Mouse (Mus musculus): ENCODE results near the gene Ndufa12. TPM values are rescaled to one million over a fixed set of nuclear protein-coding genes. Genes with fewer than 3 reads are reported as not detected.

The Ndufa12 gene
- total RNA-seq, 1 experiment = 184 TPM

DNA sequence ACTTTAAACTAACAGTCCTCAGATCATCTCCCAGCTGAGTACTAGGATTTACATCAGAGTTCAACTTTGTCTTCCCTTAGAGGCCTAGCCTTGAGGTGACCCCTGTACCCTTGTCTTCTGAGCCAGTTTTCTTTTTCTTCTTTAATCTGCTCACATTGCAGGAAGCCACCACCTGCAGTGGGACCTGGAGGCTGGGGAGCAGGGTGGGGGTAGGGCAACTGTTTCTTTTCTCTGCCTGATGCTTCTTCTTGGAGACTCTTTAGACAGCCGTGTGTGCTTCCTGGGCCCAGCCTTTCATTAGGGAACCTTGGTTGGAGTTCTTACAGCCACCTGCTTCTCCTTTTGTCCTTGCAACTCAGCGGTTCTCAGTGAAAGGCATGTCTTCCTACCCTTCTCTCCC is 42.8 kb downstream of the Ndufa12 start:
- Histone ChIP-seq H3K9ac (ENCODE audit: insufficient read depth, low read depth, low read length, poor library complexity, severe bottlenecking) (no peak overlapping the region), H3K9me3 (ENCODE audit: control insufficient read depth, insufficient read depth, low read depth, low read length) (no peaks in the 10 kb centered on the region), H3K36me3 (ENCODE audit: control insufficient read depth, insufficient read depth, low read length, poor library complexity, severe bottlenecking) (no peaks in the 10 kb centered on the region), H3K4me3 (ENCODE audit: insufficient read depth in 1 of 2, low read depth in 1 of 2, low read length in 2 of 2, poor library complexity in 1 of 2, severe bottlenecking in 1 of 2) (no peak overlapping the region), H3K4me1 (ENCODE audit: control insufficient read depth in 2 of 2, insufficient read depth in 2 of 2, low read length in 2 of 2, poor library complexity in 1 of 2) (no peaks in the 10 kb centered on the region), H3K27ac (ENCODE audit: insufficient read depth, low read depth, low read length, poor library complexity, severe bottlenecking) (no peak overlapping the region)
- no peak for DNase-seq (ENCODE audit: low read depth, low spot score)
- in situ Hi-C loops (cut with MboI; ENCODE audit: low sequenced_read_pairs in 2 of 2, unreplicated experiment in 2 of 2) = no loop called here
- no peak for TF ChIP-seq HCFC1 (IDR thresholded peaks at IDR 0.05; ENCODE audit: borderline replicate concordance, insufficient read depth, low read length)
- TF ChIP-seq ZC3H11A (IDR thresholded peaks at IDR 0.05; ENCODE audit: borderline replicate concordance, low read depth, low read length) = no peak
- no peak for TF ChIP-seq ZNF384 (IDR thresholded peaks at IDR 0.05; ENCODE audit: low read depth, low read length)
- no peak for TF ChIP-seq MAFK (IDR thresholded peaks at IDR 0.05; ENCODE audit: insufficient read depth, low read depth, low read length)

DNA sequence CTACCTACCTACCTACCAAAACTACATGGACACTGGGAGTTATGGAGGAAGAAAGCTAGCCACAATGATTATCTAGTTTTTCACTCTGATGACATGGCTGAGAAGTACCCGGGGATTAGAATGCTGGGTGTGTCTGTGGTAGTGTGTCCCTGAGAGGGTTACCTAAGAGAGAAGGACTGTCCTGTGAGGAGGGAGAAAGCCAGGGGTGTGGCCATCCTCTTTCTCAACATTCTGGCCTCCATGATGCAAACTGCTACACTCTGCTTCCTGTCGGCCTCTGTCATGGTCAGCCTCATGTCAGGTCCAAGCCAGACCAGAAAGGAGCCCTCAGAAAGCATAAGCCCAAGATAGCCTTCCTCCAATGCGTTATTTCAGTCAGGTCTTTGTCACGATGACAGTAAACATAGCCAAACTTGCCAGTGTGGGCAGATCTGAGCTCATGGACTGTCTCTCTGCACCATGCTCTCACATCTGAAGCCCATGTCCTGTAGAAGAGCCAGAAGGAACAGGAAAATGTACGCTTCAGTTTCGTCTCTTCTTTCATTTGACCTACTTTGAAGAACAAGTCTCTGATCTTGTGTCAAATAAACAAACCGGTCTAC is 49.3 kb downstream of the Ndufa12 start:
- no peak for DNase-seq (ENCODE audit: low read depth, low spot score)
- Histone ChIP-seq H3K4me3 (ENCODE audit: insufficient read depth in 1 of 2, low read depth in 1 of 2, low read length in 2 of 2, poor library complexity in 1 of 2, severe bottlenecking in 1 of 2) (no peak overlapping the region), H3K36me3 (ENCODE audit: control insufficient read depth, insufficient read depth, low read length, poor library complexity, severe bottlenecking) (no peaks in the 10 kb centered on the region), H3K27ac (ENCODE audit: insufficient read depth, low read depth, low read length, poor library complexity, severe bottlenecking) (no peak overlapping the region), H3K9me3 (ENCODE audit: control insufficient read depth, insufficient read depth, low read depth, low read length) (no peaks in the 10 kb centered on the region), H3K4me1 (ENCODE audit: control insufficient read depth in 2 of 2, insufficient read depth in 2 of 2, low read length in 2 of 2, poor library complexity in 1 of 2) (no peaks in the 10 kb centered on the region), H3K9ac (ENCODE audit: insufficient read depth, low read depth, low read length, poor library complexity, severe bottlenecking) (no peak overlapping the region)
- in situ Hi-C loops (cut with MboI; ENCODE audit: low sequenced_read_pairs in 2 of 2, unreplicated experiment in 2 of 2) = no loop called here
- TF ChIP-seq HCFC1 (IDR thresholded peaks at IDR 0.05; ENCODE audit: borderline replicate concordance, insufficient read depth, low read length) (no peak), ZNF384 (IDR thresholded peaks at IDR 0.05; ENCODE audit: low read depth, low read length) (no peak), ZC3H11A (IDR thresholded peaks at IDR 0.05; ENCODE audit: borderline replicate concordance, low read depth, low read length) (no peak), CHD2 (IDR thresholded peaks at IDR 0.05; ENCODE audit: low read depth, low read length) (no peak), MAFK (IDR thresholded peaks at IDR 0.05; ENCODE audit: insufficient read depth, low read depth, low read length) (no peak)

DNA sequence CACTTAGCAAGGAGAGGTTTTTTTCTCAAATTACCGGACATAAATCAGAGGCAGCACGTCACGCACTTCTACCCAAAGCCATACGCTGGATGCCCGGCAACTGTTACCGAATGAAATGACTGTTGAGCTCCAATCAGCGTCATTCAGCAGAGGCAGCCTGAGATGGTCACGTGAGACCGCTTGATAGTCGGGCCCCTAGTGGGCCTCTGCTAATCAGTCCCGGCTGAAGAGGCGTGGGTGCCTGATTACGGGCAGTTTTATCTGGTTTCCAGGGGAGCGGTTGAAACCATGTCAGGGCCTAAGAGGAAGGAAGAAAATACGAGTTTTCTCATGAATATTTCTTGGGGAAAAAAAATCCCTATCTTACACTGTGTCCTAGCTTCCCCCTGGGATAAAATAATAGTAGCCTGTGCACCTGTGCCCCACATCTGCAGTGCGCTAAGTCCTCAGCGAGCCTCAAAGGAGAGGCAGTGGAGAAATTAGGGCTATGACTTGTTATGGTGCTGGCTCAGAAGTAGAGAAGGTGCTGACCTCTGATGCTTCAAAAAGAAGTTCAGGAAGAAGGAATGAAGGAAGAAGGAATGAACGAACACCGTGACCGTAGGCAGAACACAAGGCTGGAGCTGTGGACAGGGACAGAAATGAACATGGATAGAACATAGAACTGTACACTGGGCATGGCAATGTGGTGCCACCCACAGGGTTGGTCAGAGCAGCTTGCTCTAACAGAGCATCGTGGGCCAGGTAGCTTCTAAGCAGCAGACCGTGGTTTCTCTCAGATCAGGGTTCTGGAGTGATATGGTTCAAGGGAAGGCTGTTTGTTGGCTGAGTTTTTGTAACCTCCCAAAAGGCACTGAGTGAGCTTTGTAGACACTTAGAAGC is 51.3 kb downstream of the Ndufa12 start:
- H3K36me3 ChIP-seq (ENCODE audit: control insufficient read depth, insufficient read depth, low read length, poor library complexity, severe bottlenecking) = no peaks in the 10 kb centered on the region
- H3K4me3 ChIP-seq (ENCODE audit: insufficient read depth in 1 of 2, low read depth in 1 of 2, low read length in 2 of 2, poor library complexity in 1 of 2, severe bottlenecking in 1 of 2) = no peak overlapping the region
- H3K27ac ChIP-seq (ENCODE audit: insufficient read depth, low read depth, low read length, poor library complexity, severe bottlenecking) = no peak overlapping the region
- H3K9me3 ChIP-seq (ENCODE audit: control insufficient read depth, insufficient read depth, low read depth, low read length) = no peaks in the 10 kb centered on the region
- no peak overlapping the region for H3K9ac ChIP-seq (ENCODE audit: insufficient read depth, low read depth, low read length, poor library complexity, severe bottlenecking)
- DNase-seq (ENCODE audit: low read depth, low spot score) = no peak
- in situ Hi-C loops (cut with MboI; ENCODE audit: low sequenced_read_pairs in 2 of 2, unreplicated experiment in 2 of 2) = no loop called here
- no peaks in the 10 kb centered on the region for H3K4me1 ChIP-seq (ENCODE audit: control insufficient read depth in 2 of 2, insufficient read depth in 2 of 2, low read length in 2 of 2, poor library complexity in 1 of 2)
- TF ChIP-seq MAFK (IDR thresholded peaks at IDR 0.05; ENCODE audit: insufficient read depth, low read depth, low read length) (no peak), ZC3H11A (IDR thresholded peaks at IDR 0.05; ENCODE audit: borderline replicate concordance, low read depth, low read length) (no peak), HCFC1 (IDR thresholded peaks at IDR 0.05; ENCODE audit: borderline replicate concordance, insufficient read depth, low read length) (no peak), ZNF384 (IDR thresholded peaks at IDR 0.05; ENCODE audit: low read depth, low read length) (no peak), CHD2 (IDR thresholded peaks at IDR 0.05; ENCODE audit: low read depth, low read length) (no peak)

GRCm38 (mm10) chr10:94253260-94253807 is 54.8 kb downstream of the Ndufa12 start:
- H3K9ac ChIP-seq (ENCODE audit: insufficient read depth, low read depth, low read length, poor library complexity, severe bottlenecking) = no peak overlapping the region
- in situ Hi-C loops (cut with MboI; ENCODE audit: low sequenced_read_pairs in 2 of 2, unreplicated experiment in 2 of 2) = no loop called here
- TF ChIP-seq ZC3H11A (IDR thresholded peaks at IDR 0.05; ENCODE audit: borderline replicate concordance, low read depth, low read length) (no peak), HCFC1 (IDR thresholded peaks at IDR 0.05; ENCODE audit: borderline replicate concordance, insufficient read depth, low read length) (no peak), MAFK (IDR thresholded peaks at IDR 0.05; ENCODE audit: insufficient read depth, low read depth, low read length) (no peak), ZNF384 (IDR thresholded peaks at IDR 0.05; ENCODE audit: low read depth, low read length) (no peak), CHD2 (IDR thresholded peaks at IDR 0.05; ENCODE audit: low read depth, low read length) (no peak)
- no peaks in the 10 kb centered on the region for H3K9me3 ChIP-seq (ENCODE audit: control insufficient read depth, insufficient read depth, low read depth, low read length)
- no peaks in the 10 kb centered on the region for H3K36me3 ChIP-seq (ENCODE audit: control insufficient read depth, insufficient read depth, low read length, poor library complexity, severe bottlenecking)
- DNase-seq (ENCODE audit: low read depth, low spot score) = no peak
- H3K4me3 ChIP-seq (ENCODE audit: insufficient read depth in 1 of 2, low read depth in 1 of 2, low read length in 2 of 2, poor library complexity in 1 of 2, severe bottlenecking in 1 of 2) = no peak overlapping the region
- H3K27ac ChIP-seq (ENCODE audit: insufficient read depth, low read depth, low read length, poor library complexity, severe bottlenecking) = no peak overlapping the region
- no peaks in the 10 kb centered on the region for H3K4me1 ChIP-seq (ENCODE audit: control insufficient read depth in 2 of 2, insufficient read depth in 2 of 2, low read length in 2 of 2, poor library complexity in 1 of 2)
